Mouse (Mus musculus) cerebellum, adult 18-20 months (tissue): ENCODE results near the gene Aurkb.

Experiments
- DNase-seq, 2 experiments: peaks; one replicate each; pipeline ENCODE4 v3.0.0; 2021

Gene Aurkb

DNA sequence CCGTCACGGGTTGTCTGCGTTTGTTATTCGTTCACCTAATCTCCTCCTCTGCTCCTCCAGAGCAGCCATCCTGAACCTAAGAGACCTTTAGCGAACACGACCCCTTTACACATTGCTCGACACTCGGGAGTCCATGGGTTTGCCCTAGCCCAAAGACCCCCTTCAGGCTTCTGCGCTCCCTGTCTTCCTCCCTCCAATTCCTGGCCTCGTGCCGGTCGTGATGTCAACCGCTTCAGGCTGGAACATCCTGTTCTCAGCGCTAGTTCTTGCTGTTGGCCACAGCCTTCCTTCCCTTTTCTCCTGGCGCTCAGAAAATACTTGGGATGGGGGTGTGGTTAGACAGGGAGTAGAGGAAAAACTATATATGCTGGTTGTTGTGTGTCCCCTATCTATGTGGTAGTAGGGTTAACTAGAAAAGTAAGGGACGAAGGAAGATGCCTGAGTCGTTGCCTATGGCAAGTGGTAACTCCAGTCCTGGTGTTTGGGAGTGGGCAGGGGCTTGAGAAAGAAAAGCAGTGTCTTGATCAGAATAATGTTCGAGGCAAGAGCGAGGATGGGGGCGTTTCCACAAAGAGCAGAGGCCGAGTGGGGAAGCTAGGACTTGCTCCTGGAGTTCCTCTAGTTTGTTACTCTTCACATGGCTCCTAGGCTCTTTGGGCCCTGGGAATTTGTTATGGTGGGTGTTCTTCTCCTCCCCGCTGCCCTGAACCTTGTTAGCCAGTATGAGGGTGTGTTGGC, 53.9 kb downstream of the Aurkb start:
- DNase-seq, result peak; percentile 79 to 84

DNA sequence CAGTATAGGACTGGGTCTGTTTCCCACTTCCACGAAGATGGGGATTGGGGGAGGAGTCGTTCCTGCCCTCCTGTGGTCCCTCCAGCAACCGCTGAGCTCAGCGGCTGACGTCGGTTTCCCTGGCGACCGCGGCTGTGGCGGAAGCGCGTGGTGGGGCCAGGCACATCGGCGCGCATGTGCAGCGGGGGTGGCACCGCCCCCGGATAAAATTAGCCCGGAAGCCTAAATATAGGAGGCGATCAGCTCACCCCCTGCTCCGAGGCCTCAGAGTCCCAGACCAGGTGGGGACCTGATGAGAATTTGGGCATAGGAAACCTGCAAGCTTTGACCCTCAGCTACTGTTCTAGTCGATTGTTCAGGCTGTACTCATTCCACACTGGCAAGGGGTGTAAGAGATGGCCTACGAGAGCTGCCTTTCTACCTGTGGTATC, 54.5 kb downstream of the Aurkb start:
- DNase-seq, result peak; percentile 93 to 97

DNA sequence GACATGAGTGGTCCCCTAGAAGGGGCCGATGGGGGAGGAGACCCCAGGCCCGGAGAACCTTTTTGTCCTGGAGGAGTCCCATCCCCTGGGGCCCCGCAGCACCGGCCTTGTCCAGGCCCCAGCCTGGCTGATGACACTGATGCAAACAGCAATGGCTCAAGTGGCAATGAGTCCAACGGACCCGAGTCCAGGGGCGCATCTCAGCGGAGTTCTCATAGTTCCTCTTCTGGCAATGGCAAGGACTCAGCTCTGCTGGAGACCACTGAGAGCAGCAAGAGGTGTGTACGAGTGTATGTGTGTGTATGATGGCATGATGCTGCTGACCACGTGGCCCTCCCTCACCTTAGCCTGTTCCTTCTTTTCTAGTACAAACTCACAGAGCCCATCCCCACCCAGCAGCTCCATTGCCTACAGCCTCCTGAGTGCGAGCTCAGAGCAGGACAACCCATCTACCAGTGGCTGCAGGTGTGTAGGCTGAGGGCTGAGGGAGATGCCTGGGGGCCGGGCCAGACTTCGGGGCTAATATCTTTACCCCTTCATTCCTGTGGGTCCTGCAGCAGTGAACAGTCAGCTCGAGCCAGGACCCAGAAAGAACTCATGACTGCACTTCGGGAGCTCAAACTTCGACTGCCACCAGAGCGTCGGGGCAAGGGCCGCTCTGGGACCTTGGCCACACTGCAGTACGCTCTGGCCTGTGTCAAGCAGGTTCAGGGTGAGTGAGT, 55.4 kb downstream of the Aurkb start:
- peak; percentile 30 to 43 for DNase-seq
